Mouse (Mus musculus) kidney, adult 2 months (tissue): ENCODE data around the gene Dzip1l.

Experiments used
- CTCF ChIP-seq: fragments of 200-500 bp; conservative IDR thresholded peaks from 2 replicates; pipeline ENCODE4 v1.5.1; 2011; ENCODE audit warnings: low read depth, mild to moderate bottlenecking, control low read depth, low read length, moderate library complexity, mixed read lengths; ENCODE audit not compliant: insufficient read depth, insufficient read length
- POLR2A ChIP-seq: fragments of 200-500 bp; IDR thresholded peaks from one replicate; pipeline ENCODE4 v1.6.1; 2011; ENCODE audit warnings: low read depth, low read length, control low read depth

DNA sequence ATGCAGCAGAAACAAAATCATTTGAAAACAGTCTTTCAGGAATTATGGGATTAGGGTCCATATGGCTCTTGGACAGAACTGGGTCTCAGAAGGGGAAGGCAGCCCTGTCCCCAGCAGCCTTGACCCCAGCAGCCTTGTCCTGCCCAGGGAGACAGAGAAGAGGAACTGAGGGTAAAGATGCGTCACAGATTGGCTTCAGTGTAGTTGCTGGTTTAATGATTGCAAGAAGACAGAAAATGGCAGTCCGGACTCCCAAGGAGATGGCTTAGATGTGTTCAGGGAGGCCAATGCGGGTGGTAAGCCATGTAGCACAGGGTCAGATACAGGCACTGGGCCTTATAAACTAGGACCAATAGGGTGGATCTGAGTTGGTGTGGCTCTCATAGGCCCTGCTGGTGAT is 46.4 kb downstream of the Dzip1l start:
- TF ChIP-seq CTCF (no peak), POLR2A (no peak)
